Mouse (Mus musculus) E14TG2a.4 (cell line): ENCODE measurements around the gene Ifitm7.

Source experiments
- H3K27me3 ChIP-seq: 2 replicates; pipeline ENCODE4 v1.6.1; 2014; ENCODE audit warnings: low read length, control low read depth; ENCODE audit not compliant: insufficient read depth
- H3K36me3 ChIP-seq: 2 replicates; pipeline ENCODE4 v1.6.1; 2014; ENCODE audit warnings: low read length, control low read depth; ENCODE audit not compliant: insufficient read depth
- H3K4me1 ChIP-seq: replicated peaks from 2 replicates; pipeline ENCODE4 v1.6.1; 2014; ENCODE audit warnings: low read depth, low read length, control low read depth
- H3K4me3 ChIP-seq: replicated peaks from 2 replicates; pipeline ENCODE4 v1.5.1; 2014; ENCODE audit warnings: mild to moderate bottlenecking, low read length
- H3K9me3 ChIP-seq: 2 replicates; pipeline ENCODE4 v1.6.1; 2014; ENCODE audit warnings: low read length, control low read depth
- CTCF ChIP-seq: conservative IDR thresholded peaks from 2 replicates; pipeline ENCODE4 v1.5.1; 2014; ENCODE audit warnings: low read length
- NANOG ChIP-seq: IDR thresholded peaks from 2 replicates; pipeline ENCODE4 v1.6.1; 2014; ENCODE audit warnings: borderline replicate concordance, low read length, mixed read lengths
- POU5F1 ChIP-seq: IDR thresholded peaks from 2 replicates; pipeline ENCODE4 v1.6.1; 2014; ENCODE audit warnings: low read length, borderline replicate concordance

Ifitm7 gene

GRCm38 (mm10) chr16:13986574-13987478, at the start of gene Ifitm7, which contains the start of gene 2900011O08Rik:
TSS of gene Ifitm7 (minus strand) at chr16:13986888.
TSS of gene 2900011O08Rik (plus strand) at chr16:13986604.
- TF ChIP-seq NANOG (peak; percentile 55; the same call in 1 of the 2 replicates), POU5F1 (no peak), CTCF (no peak)
- peak within 1 kb of the TSS; percentile 88 for H3K4me3 ChIP-seq
- peaks cover 29% of the 10 kb centered on the region for H3K9me3 ChIP-seq
- peaks cover 71% of the 10 kb centered on the region for H3K4me1 ChIP-seq
- no peaks in the 10 kb centered on the region for H3K27me3 ChIP-seq
- peaks cover 33% of the 10 kb centered on the region for H3K36me3 ChIP-seq

- H3K4me1 ChIP-seq = peaks cover 45% of the 10 kb centered on the region
- H3K36me3 ChIP-seq = no peaks in the 10 kb centered on the region
- no peak overlapping the region for H3K4me3 ChIP-seq
- no peaks in the 10 kb centered on the region for H3K9me3 ChIP-seq
- H3K27me3 ChIP-seq = no peaks in the 10 kb centered on the region
- TF ChIP-seq NANOG (no peak), POU5F1 (no peak), CTCF (no peak)
Measured at GRCm38 (mm10) chr16:14033076-14033475, 46.4 kb upstream of the Ifitm7 start.

DNA sequence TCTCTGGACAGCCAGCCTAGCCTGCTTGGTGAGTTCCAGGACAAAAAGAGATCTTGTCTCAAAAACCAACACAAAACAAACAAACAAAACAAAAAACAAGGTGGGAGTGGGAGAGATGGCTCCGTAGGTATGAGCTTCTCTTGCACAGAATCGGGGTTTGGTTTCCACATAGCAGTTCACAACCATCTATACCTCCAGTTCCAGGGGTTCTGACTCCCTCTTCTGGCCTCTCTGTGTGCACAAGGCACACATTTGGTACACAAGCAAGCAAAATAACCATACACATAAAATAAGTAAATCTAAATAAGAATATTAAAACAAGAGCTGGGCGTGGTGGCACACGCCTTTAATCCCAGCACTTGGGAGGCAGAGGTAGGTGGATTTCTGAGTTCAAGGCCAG, 44.0 kb upstream of the Ifitm7 start:
- Histone ChIP-seq H3K27me3 (no peaks in the 10 kb centered on the region), H3K4me1 (peaks cover 54% of the 10 kb centered on the region), H3K4me3 (no peak overlapping the region), H3K36me3 (peaks cover 8% of the 10 kb centered on the region; the same call in 1 of the 2 replicates), H3K9me3 (no peaks in the 10 kb centered on the region)
- TF ChIP-seq NANOG (no peak), POU5F1 (no peak), CTCF (no peak)

GRCm38 (mm10) chr16:14029851-14030250, 43.2 kb upstream of the Ifitm7 start:
- TF ChIP-seq POU5F1 (no peak), CTCF (no peak), NANOG (no peak)
- no peaks in the 10 kb centered on the region for H3K9me3 ChIP-seq
- no peaks in the 10 kb centered on the region for H3K27me3 ChIP-seq
- H3K4me3 ChIP-seq = no peak overlapping the region
- H3K36me3 ChIP-seq = peaks cover 8% of the 10 kb centered on the region; the same call in 1 of the 2 replicates
- H3K4me1 ChIP-seq = peaks cover 62% of the 10 kb centered on the region

GRCm38 (mm10) chr16:14029072-14029471, 42.4 kb upstream of the Ifitm7 start:
- Histone ChIP-seq H3K27me3 (no peaks in the 10 kb centered on the region), H3K36me3 (peaks cover 8% of the 10 kb centered on the region; the same call in 1 of the 2 replicates), H3K4me3 (no peak overlapping the region), H3K9me3 (no peaks in the 10 kb centered on the region), H3K4me1 (peaks cover 69% of the 10 kb centered on the region)
- TF ChIP-seq POU5F1 = no peak
- no peak for TF ChIP-seq CTCF
- TF ChIP-seq NANOG = no peak

DNA sequence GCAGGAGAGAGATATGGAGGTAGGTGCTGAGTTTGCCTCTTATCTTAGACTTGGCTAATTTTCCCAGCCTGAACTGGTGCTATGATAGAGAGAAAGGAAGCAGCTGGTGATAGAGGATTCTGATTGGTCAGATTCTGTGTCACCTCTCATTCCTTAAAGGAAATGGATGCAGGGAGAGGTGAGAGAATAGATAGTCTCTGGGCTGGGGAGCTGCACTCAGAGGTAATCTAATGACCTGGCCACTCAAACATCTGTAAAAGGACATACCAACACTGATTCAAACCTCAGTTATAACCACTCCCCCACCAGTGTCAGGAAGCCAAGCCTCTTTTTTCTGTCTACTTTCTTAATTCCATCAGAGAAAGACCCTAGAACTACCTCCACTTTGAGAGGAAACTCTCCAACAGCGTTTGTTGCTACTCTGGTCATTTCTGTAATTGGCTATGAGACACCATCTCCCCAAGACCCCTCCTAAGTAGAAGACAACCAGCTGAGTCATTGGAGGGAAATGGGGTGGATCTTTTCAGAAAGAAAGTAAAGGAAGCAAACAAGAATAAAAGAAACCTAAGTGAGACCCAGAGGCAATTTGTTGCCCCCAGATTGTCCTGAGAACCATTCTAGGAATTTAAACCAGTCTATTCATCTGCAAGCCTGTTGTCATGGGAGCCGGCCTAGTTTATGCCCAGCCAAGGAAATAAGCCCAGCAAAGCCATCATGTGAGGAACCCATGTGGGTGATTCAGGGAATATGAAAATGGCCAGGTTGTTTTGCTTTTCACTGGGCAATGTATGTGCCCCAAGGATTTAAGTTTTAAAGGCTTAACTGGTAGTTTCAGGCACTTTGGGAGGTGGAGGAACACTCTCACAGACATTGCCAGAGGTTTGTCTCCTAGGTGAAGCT, 38.7 kb upstream of the Ifitm7 start:
- Histone ChIP-seq H3K27me3 (no peaks in the 10 kb centered on the region), H3K4me1 (peaks cover 87% of the 10 kb centered on the region), H3K9me3 (no peaks in the 10 kb centered on the region), H3K36me3 (peaks cover 8% of the 10 kb centered on the region; the same call in 1 of the 2 replicates), H3K4me3 (no peak overlapping the region)
- TF ChIP-seq NANOG (no peak), CTCF (no peak), POU5F1 (no peak)

- Histone ChIP-seq H3K4me1 (peaks cover 92% of the 10 kb centered on the region), H3K36me3 (peaks cover under 1% of the 10 kb centered on the region; the same call in 1 of the 2 replicates), H3K9me3 (no peaks in the 10 kb centered on the region), H3K27me3 (no peaks in the 10 kb centered on the region), H3K4me3 (peak overlapping the region; percentile 41)
- no peak; the same call in 1 of the 2 replicates for TF ChIP-seq POU5F1
- TF ChIP-seq NANOG = peak; percentile 79
Measured at GRCm38 (mm10) chr16:14021166-14021822, 34.6 kb upstream of the Ifitm7 start.
